Comparison of ENCODE assay signal across 11 mouse cellular contexts in genomic region chr2:95494698-95495088, GRCm38 (mm10).
DNase-seq lines count a peak whose midpoint lies in the region; ATAC-seq lines count a peak whose summit lies in the region.
"Had no signal": no experiment of that assay in that cellular context is flagged by ENCODE, and none has a peak within 500 bp of the region (broad histone marks: within the 10 kb centered on the region; RNA-seq: fewer than 3 reads in every experiment).

No protein-coding gene starts in this region.

- H3K9me3 ChIP-seq in limb, embryonic 11.5 days (ENCODE audit: control insufficient read depth, low read length) = no peaks in the 10 kb centered on the region
- H3K9me3 ChIP-seq: neural tube, embryonic 12.5 days; stomach, embryonic 15.5 days had no signal

- 40% methylated on average over 4 of the region's 4 CpGs for WGBS in limb, embryonic 11.5 days

- ATAC-seq in limb, embryonic 11.5 days (ENCODE audit: insufficient number of reproducible peaks, low FRiP score, low TSS enrichment, low read depth) = no peak

- no peak overlapping the region for H3K4me2 ChIP-seq in limb, embryonic 11.5 days (ENCODE audit: low read depth, severe bottlenecking)
- H3K4me2 ChIP-seq: neural tube, embryonic 12.5 days; stomach, embryonic 15.5 days had no signal

- intact Hi-C loops in left cerebral cortex, postnatal 4 days (cut with DNase I) = no loop called here
- intact Hi-C loops in left cerebral cortex, postnatal 10 days (cut with DNase I) = no loop called here

- H3K27me3 ChIP-seq in limb, embryonic 11.5 days (ENCODE audit: control insufficient read depth, insufficient read depth, low read length) = no peaks in the 10 kb centered on the region
- H3K27me3 ChIP-seq: neural tube, embryonic 12.5 days; stomach, embryonic 15.5 days had no signal

- H3K27ac ChIP-seq in limb, embryonic 11.5 days (replicated peaks; ENCODE audit: low read depth, low read length) = no peak overlapping the region
- H3K27ac ChIP-seq: neural tube, embryonic 12.5 days; stomach, embryonic 15.5 days had no signal

- H3K9ac ChIP-seq in limb, embryonic 11.5 days (ENCODE audit: low read length) = no peak overlapping the region
- H3K9ac ChIP-seq: neural tube, embryonic 12.5 days; stomach, embryonic 15.5 days had no signal

- H3K4me1 ChIP-seq in limb, embryonic 11.5 days (ENCODE audit: control insufficient read depth, insufficient read depth, low read length) = no peaks in the 10 kb centered on the region
- H3K4me1 ChIP-seq: neural tube, embryonic 12.5 days; stomach, embryonic 15.5 days had no signal

- H3K36me3 ChIP-seq in limb, embryonic 11.5 days (ENCODE audit: control insufficient read depth, insufficient read depth, low read length) = no peaks in the 10 kb centered on the region
- H3K36me3 ChIP-seq: neural tube, embryonic 12.5 days; stomach, embryonic 15.5 days had no signal

- H3K4me3 ChIP-seq in limb, embryonic 11.5 days (ENCODE audit: low read depth, low read length) = no peak overlapping the region
- H3K4me3 ChIP-seq: neural tube, embryonic 12.5 days; stomach, embryonic 15.5 days had no signal

- DNase-seq in cerebellum, postnatal 10 days = peak; percentile 53 to 59
- DNase-seq in cerebellum, adult 8-10 months = no peak
- DNase-seq in left cerebral cortex, postnatal 4 days = peak; percentile 21
- no peak for DNase-seq in left cerebral cortex, postnatal 10 days (ENCODE audit: extremely low spot score in 1 of 2, low spot score in 2 of 2)
- peak; percentile 34 for DNase-seq in adrenal gland, postnatal 14 days
- peak; percentile 26 for DNase-seq in limb, embryonic 11.5 days (ENCODE audit: low spot score)
- DNase-seq in right cerebral cortex, postnatal 4 days = no peak
- no peak for DNase-seq in thymus, postnatal 36 days
- DNase-seq: cerebellum, adult 11-12 months had no signal

Comparison
In these comparisons a context has a peak if more than half of its experiments do, and no peak if none do; other contexts are left out.
1. DNase-seq: peak in cerebellum, postnatal 10 days (2 of 2), left cerebral cortex, postnatal 4 days (single experiment), adrenal gland, postnatal 14 days (single experiment) and limb, embryonic 11.5 days (single experiment); none in cerebellum, adult 8-10 months (single experiment), left cerebral cortex, postnatal 10 days (0 of 2), right cerebral cortex, postnatal 4 days (single experiment) and thymus, postnatal 36 days (0 of 2).